In the genomic region with DNA sequence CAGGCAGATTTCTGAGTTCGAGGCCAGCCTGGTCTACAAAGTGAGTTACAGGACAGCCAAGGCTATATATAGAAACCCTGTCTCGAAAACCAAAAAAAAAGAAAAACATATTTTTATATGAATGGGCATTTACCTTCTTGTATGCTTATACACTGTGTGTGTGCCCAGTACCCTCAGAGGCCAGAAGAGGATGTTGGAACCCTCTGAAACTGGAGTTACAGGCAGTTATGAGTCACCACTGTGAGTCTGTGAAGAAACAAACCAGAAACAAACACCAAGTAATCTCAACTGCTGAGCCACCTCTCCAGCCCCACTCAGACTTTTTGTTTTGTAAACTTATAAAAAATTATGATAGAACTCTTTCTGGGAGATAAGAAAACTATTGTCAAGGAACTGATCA, we compare ENCODE assay signal across 13 mouse cellular contexts. TPM values are rescaled to one million over a fixed set of nuclear protein-coding genes. Genes with fewer than 3 reads are reported as not detected.
"Had no signal": no experiment of that assay in that cellular context is flagged by ENCODE, and none has a peak within 500 bp of the region (broad histone marks: within the 10 kb centered on the region; RNA-seq: fewer than 3 reads in every experiment).

No protein-coding gene starts in this region.

- ATAC-seq: midbrain, embryonic 16.5 days had no signal

- H3K4me3 ChIP-seq: midbrain, embryonic 12.5 days had no signal

- H3K4me2 ChIP-seq: midbrain, embryonic 12.5 days had no signal

- H3K9ac ChIP-seq: liver, embryonic 14.5 days; midbrain, embryonic 12.5 days had no signal

- H3K9me3 ChIP-seq: limb, embryonic 13.5 days; midbrain, embryonic 12.5 days had no signal

- DNase-seq: kidney, postnatal 25 days; lung, adult 2 months; lung, postnatal 10 days; lung, postnatal 4 days; right cerebral cortex, adult 18-20 months; right cerebral cortex, postnatal 25 days had no signal

- H3K27me3 ChIP-seq: limb, embryonic 13.5 days; midbrain, embryonic 12.5 days had no signal

- H3K36me3 ChIP-seq: limb, embryonic 13.5 days; midbrain, embryonic 12.5 days had no signal

- H3K27ac ChIP-seq: liver, embryonic 14.5 days; midbrain, embryonic 12.5 days; stomach, postnatal 0 days had no signal

RNA-seq across cellular contexts. Expression of a gene that starts 28.7 kb away (rescaled TPM):
- total RNA-seq: liver, adult 2 months; megakaryocyte-erythroid progenitor cell, adult 5-6 weeks had no signal
- polyA plus RNA-seq: liver, adult 2 months had no signal
